Mouse (Mus musculus) limb, embryonic 12.5 days (tissue): ENCODE measurements around the gene Rmdn2. TPM values are rescaled to one million over a fixed set of nuclear protein-coding genes. Genes with fewer than 3 reads are reported as not detected.

ENCODE experiments used
- polyA plus RNA-seq: library from polyadenylated mRNA; unstranded; fragments of >200 nt; fragmentation: Nextera tagmentation; extraction: Ambion mirVana; gene quantifications from 2 replicates; pipeline ENCODE4 v1.2.1, GENCODE M21; 2016

Rmdn2 gene
- polyA plus RNA-seq, 1 experiment from 2014 or later, result 8.7 TPM

Other genes with a start within 250 kb of the Rmdn2 start
- gene Cyp1b1, start 103.2 kb downstream of the Rmdn2 start, polyA plus RNA-seq, result 3.6 and 3.8 TPM in 2 replicates